Mouse (Mus musculus) bone marrow, adult 2 months (tissue): Measurements from ENCODE around the gene Slc10a1.
A peak's percentile ranks its signal among the peaks of the same experiment; 100 is the strongest.

Experiments used
- CTCF ChIP-seq: fragments of 200-500 bp; IDR thresholded peaks from 2 replicates; pipeline ENCODE4 v1.5.1; 2011; ENCODE audit warnings: low read length, control low read depth; ENCODE audit not compliant: control insufficient read depth, insufficient read depth
- POLR2A ChIP-seq: fragments of 200-500 bp; IDR thresholded peaks from 2 replicates; pipeline ENCODE4 v1.6.1; 2011; ENCODE audit warnings: low read depth, mild to moderate bottlenecking, control low read depth, low read length, borderline replicate concordance; ENCODE audit not compliant: control insufficient read depth

DNA sequence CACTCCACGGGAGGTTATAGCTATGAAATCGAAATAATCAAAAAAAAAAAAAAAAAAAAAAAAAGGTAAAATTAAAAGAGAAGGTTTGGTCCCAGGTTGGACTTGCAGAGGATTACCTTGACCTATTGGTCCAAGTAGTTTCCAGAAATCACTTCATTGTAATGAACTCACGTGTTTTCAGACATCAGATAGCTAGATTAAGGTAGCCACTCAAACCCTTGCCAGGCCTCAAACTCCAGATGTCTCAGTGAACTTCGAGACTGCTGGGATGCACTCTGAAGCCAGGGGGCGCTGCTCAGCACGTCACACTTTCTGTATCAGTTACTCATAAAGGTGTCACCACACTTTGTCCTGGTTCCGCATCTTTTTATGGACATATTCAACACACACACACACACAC is 50.7 kb downstream of the Slc10a1 start:
- TF ChIP-seq CTCF = peak; percentile 90
- TF ChIP-seq POLR2A = no peak
